Mouse (Mus musculus): ENCODE measurements around the gene Gpbar1. TPM values are rescaled to one million over a fixed set of nuclear protein-coding genes. Genes with fewer than 3 reads are reported as not detected.
"Not testable (repeated sequence)": the region's sequence is repeated elsewhere in the genome, so short reads cannot be mapped to it uniquely, and the experiment has no call there.

Gpbar1 gene
- polyA plus RNA-seq, 1 experiment: 3.1 TPM

DNA sequence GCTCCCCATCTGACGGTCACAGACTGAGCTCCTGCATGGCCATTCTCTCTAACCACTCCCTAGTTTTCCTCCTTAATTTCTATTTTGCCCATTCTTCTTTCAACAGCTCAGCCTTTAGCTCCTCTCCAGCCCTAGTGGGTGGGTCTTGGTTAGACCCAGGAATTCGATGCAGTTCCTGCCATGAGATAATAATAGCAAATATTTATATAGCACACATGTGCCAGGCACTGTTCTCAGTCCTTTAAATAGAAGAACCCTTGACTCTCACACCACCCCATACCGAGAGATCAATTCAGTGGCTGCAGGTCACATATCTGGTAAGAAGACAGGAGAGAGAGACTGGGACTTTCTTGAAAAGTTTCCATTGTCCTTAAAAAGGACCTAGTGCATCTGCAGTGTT lies 43.0 kb downstream of the Gpbar1 start:
- H3K27ac ChIP-seq (ENCODE audit: insufficient read depth, low read depth, low read length): no peak overlapping the region
- H3K4me3 ChIP-seq (ENCODE audit: low read depth, low read length): no peak overlapping the region
- 37% methylated on average over 3 of the region's 3 CpGs for WGBS
- no peaks in the 10 kb centered on the region for H3K27me3 ChIP-seq (ENCODE audit: control insufficient read depth, insufficient read depth, low read length)
- no peak for TF ChIP-seq CTCF (IDR thresholded peaks at IDR 0.05; ENCODE audit: extremely low read depth, insufficient read length, insufficient replicate concordance, low read depth, low read length)
- no peak for TF ChIP-seq POLR2A (IDR thresholded peaks at IDR 0.05; ENCODE audit: low read depth, low read length)
- no peaks in the 10 kb centered on the region for H3K36me3 ChIP-seq (ENCODE audit: control insufficient read depth, insufficient read depth, low read length)
- H3K4me1 ChIP-seq (ENCODE audit: control insufficient read depth, insufficient read depth, insufficient read length, low read length): no peaks in the 10 kb centered on the region

DNA sequence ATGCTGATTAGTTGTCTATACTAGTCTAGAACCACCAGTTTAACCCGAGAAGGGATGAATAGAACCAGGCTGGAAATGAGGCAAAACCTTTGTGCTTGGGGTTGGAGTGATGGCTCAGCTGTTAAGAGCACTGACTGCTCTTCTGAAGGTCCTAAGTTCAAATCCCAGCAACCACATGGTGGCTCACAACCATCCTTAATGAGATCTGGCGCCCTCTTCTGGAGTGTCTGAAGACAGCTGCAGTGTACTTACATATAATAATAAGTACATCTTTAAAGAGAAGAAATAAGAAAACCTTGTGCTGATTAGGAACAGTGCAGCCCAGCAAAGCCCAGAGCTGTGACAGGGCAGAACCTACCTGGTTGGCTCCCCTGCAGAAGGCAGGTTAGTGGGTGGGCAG lies 48.6 kb downstream of the Gpbar1 start:
- H3K27ac ChIP-seq (ENCODE audit: insufficient read depth, low read depth, low read length); H3K36me3 ChIP-seq (ENCODE audit: control insufficient read depth, insufficient read depth, low read length); H3K27me3 ChIP-seq (ENCODE audit: control insufficient read depth, insufficient read depth, low read length); H3K4me3 ChIP-seq (ENCODE audit: low read depth, low read length): not testable (repeated sequence)
- peaks cover 24% of the 10 kb centered on the region for H3K4me1 ChIP-seq (ENCODE audit: control insufficient read depth, insufficient read depth, insufficient read length, low read length)
- peak; percentile 5; the same call in 1 of the 2 replicates for TF ChIP-seq CTCF (IDR thresholded peaks at IDR 0.05; ENCODE audit: extremely low read depth, insufficient read length, insufficient replicate concordance, low read depth, low read length)
- WGBS: 91% methylated on average over 2 of the region's 2 CpGs

Other genes starting within 250 kb of the Gpbar1 start
- gene Tns1, start 154.1 kb upstream of the Gpbar1 start, polyA plus RNA-seq (2012; rRNA removed): 79.6 and 87.0 TPM in 2 replicates
- gene Rufy4, start 153.0 kb upstream of the Gpbar1 start, polyA plus RNA-seq (2012; rRNA removed): 0.11 TPM in 1 of 2 replicates, not detected in the other
- gene Cxcr2, start 124.6 kb upstream of the Gpbar1 start, polyA plus RNA-seq (2012; rRNA removed): 0.11 and 0.41 TPM in 2 replicates
- not detected in 2 replicates for gene Cxcr1, start 83.9 kb upstream of the Gpbar1 start, polyA plus RNA-seq (2012; rRNA removed)
- gene Arpc2, start 42.5 kb upstream of the Gpbar1 start, polyA plus RNA-seq (2012; rRNA removed): 110 and 323 TPM in 2 replicates
- 81.6 and 160 TPM in 2 replicates for gene Aamp, start 6.2 kb downstream of the Gpbar1 start, polyA plus RNA-seq (2012; rRNA removed)
- gene Pnkd, start 6.4 kb downstream of the Gpbar1 start, polyA plus RNA-seq (2012; rRNA removed): 36.9 and 62.6 TPM in 2 replicates
- gene Tmbim1, start 27.1 kb downstream of the Gpbar1 start, polyA plus RNA-seq (2012; rRNA removed): 497 and 689 TPM in 2 replicates
- 0.05 and 0.39 TPM in 2 replicates for gene Catip, start 83.6 kb downstream of the Gpbar1 start, polyA plus RNA-seq (2012; rRNA removed)
- gene Slc11a1, start 96.6 kb downstream of the Gpbar1 start, polyA plus RNA-seq (2012; rRNA removed): 12.7 and 17.9 TPM in 2 replicates
- 58.4 and 177 TPM in 2 replicates for gene Ctdsp1, start 113.0 kb downstream of the Gpbar1 start, polyA plus RNA-seq (2012; rRNA removed)
- 198 and 892 TPM in 2 replicates for gene Vil1, start 130.8 kb downstream of the Gpbar1 start, polyA plus RNA-seq (2012; rRNA removed)
- gene Cnot9, start 227.5 kb downstream of the Gpbar1 start, polyA plus RNA-seq (2012; rRNA removed): 9.0 and 16.4 TPM in 2 replicates